Mouse (Mus musculus): ENCODE measurements around the gene Zscan20.

GRCm38 (mm10) chr4:128606586-128606985 is 3.3 kb downstream of the Zscan20 start:
- no peak for TF ChIP-seq CTCF (IDR thresholded peaks at IDR 0.05; ENCODE audit: control insufficient read depth, insufficient read depth, insufficient replicate concordance, low read depth, low read length)
- no peak for TF ChIP-seq POLR2A (IDR thresholded peaks at IDR 0.05; ENCODE audit: control insufficient read depth, low read depth, low read length)

All from testis, adult 2 months (tissue).